ENCODE assay signal across 34 mouse cellular contexts in the genomic region with DNA sequence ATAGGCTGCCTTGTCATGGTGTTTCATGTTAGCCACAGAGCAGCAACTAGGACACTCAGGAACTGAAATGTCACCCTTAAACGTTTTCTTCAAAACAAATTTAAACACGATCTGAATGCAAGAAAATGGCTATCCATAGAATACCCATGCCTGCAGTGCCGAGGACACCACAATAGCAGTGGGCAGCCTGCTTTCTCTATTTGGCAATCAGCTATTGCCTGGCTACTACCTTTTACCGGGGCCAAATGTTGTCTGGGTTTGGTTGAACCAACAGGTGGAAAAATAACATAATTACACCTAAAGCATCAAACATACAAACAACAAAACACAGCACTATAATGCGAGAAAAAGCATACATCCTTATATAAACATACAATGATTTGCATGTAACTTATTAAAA.
"Had no signal": no experiment of that assay in that cellular context is flagged by ENCODE, and none has a peak within 500 bp of the region (broad histone marks: within the 10 kb centered on the region; RNA-seq: fewer than 3 reads in every experiment).

No protein-coding gene starts in this region.

- H3K27ac ChIP-seq: heart, embryonic 10.5 days; heart, embryonic 13.5 days; heart, embryonic 15.5 days; hindbrain, embryonic 10.5 days; hindbrain, embryonic 12.5 days; hindbrain, embryonic 13.5 days; hindbrain, embryonic 14.5 days; hindbrain, embryonic 15.5 days; hindbrain, postnatal 0 days; intestine, embryonic 15.5 days; kidney, embryonic 15.5 days; kidney, postnatal 0 days; layer of hippocampus, adult 2 months had no signal

- H3K4me1 ChIP-seq: heart, embryonic 10.5 days; heart, embryonic 12.5 days; hindbrain, embryonic 10.5 days; hindbrain, embryonic 12.5 days; hindbrain, embryonic 15.5 days; intestine, embryonic 15.5 days; kidney, embryonic 15.5 days had no signal

- H3K4me2 ChIP-seq: heart, embryonic 11.5 days; heart, embryonic 12.5 days; heart, embryonic 13.5 days; heart, embryonic 15.5 days; hindbrain, embryonic 12.5 days; hindbrain, embryonic 13.5 days; hindbrain, embryonic 14.5 days; hindbrain, embryonic 15.5 days; intestine, embryonic 15.5 days; kidney, embryonic 15.5 days had no signal

- H3K4me3 ChIP-seq: heart, embryonic 10.5 days; heart, embryonic 12.5 days; heart, embryonic 13.5 days; heart, embryonic 15.5 days; hindbrain, embryonic 10.5 days; hindbrain, embryonic 12.5 days; hindbrain, embryonic 13.5 days; hindbrain, embryonic 15.5 days; intestine, embryonic 15.5 days; kidney, embryonic 15.5 days; layer of hippocampus, adult 2 months had no signal

- DNase-seq: heart, postnatal 10 days; heart, postnatal 14 days; heart, postnatal 4 days; kidney, adult 11 months; kidney, adult 18-20 months; kidney, adult 2 months; kidney, adult 8-10 months; kidney, adult 9 months; kidney, postnatal 10 days; kidney, postnatal 14 days; kidney, postnatal 25 days; kidney, postnatal 36 days; kidney, postnatal 4 days; layer of hippocampus, adult 9-11 months; layer of hippocampus, postnatal 36 days had no signal

- H3K9ac ChIP-seq: heart, embryonic 12.5 days; heart, embryonic 13.5 days; heart, embryonic 15.5 days; hindbrain, embryonic 12.5 days; hindbrain, embryonic 13.5 days; hindbrain, embryonic 14.5 days; hindbrain, embryonic 15.5 days; intestine, embryonic 15.5 days; kidney, embryonic 15.5 days had no signal

- ATAC-seq: hindbrain, embryonic 16.5 days; hindbrain, postnatal 0 days; inflammation-experienced regulatory T-cells, adult 6 months; intestine, embryonic 15.5 days; intestine, embryonic 16.5 days; intestine, postnatal 0 days had no signal

- H3K9me3 ChIP-seq: heart, embryonic 10.5 days; heart, embryonic 12.5 days; heart, embryonic 13.5 days; heart, embryonic 15.5 days; hindbrain, embryonic 10.5 days; hindbrain, embryonic 12.5 days; hindbrain, embryonic 13.5 days; hindbrain, embryonic 15.5 days; intestine, embryonic 15.5 days; kidney, embryonic 15.5 days had no signal

- H3K27me3 ChIP-seq: heart, embryonic 12.5 days; heart, embryonic 13.5 days; heart, embryonic 15.5 days; hindbrain, embryonic 12.5 days; hindbrain, embryonic 13.5 days; hindbrain, embryonic 15.5 days; intestine, embryonic 15.5 days; kidney, embryonic 15.5 days had no signal
